Mouse (Mus musculus): ENCODE measurements around the gene Abca4. TPM values are rescaled to one million over a fixed set of nuclear protein-coding genes. Genes with fewer than 3 reads are reported as not detected.
A peak's percentile ranks its signal among the peaks of the same experiment; 100 is the strongest.

Abca4 gene
- polyA plus RNA-seq, 1 experiment from 2014 or later, result 1.3 TPM

DNA sequence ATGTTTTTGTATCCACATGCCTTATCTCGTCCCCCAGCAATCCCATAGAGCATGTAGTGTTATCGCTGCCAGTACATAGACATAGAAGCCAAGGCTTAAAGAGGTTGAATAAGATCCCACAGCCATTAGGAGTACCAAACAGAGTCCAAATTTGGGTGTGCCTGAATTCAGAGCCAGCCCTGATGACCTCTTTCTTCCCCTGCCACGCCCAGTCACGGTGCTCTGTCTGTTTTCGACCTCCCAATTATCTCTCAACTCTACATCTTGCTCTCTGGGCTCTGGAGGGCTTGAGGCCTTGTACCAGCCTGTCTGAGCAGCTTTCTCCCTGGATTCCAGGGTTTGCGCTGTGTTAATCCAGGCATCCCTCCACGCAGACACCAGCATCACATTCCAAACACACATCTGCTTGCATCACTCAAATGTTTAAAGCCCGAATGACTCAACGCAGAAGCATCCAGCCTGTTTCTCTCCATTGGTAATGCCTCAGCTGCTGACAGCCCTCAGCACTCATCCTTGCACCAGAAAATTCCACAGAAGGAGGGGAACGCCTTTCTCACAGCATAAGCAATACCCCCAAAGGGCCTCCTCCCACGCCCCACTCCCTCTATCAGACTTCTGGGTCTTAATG is 43.9 kb downstream of the Abca4 start:
- H3K9me3 ChIP-seq (replicated peaks), result no peaks in the 10 kb centered on the region
- H3K4me1 ChIP-seq, result peaks cover 22% of the 10 kb centered on the region
- H3K27ac ChIP-seq, result peak overlapping the region; percentile 18; the same call in 1 of the 2 replicates
- H3K36me3 ChIP-seq, result no peaks in the 10 kb centered on the region
- no peak overlapping the region for H3K4me2 ChIP-seq
- no peak overlapping the region for H3K4me3 ChIP-seq
- peak; percentile 74 for ATAC-seq
- no peaks in the 10 kb centered on the region for H3K27me3 ChIP-seq (replicated peaks)
- 60% methylated on average over 11 of the region's 11 CpGs for WGBS (ENCODE audit: insufficient replicate concordance)
- no peak overlapping the region for H3K9ac ChIP-seq

DNA sequence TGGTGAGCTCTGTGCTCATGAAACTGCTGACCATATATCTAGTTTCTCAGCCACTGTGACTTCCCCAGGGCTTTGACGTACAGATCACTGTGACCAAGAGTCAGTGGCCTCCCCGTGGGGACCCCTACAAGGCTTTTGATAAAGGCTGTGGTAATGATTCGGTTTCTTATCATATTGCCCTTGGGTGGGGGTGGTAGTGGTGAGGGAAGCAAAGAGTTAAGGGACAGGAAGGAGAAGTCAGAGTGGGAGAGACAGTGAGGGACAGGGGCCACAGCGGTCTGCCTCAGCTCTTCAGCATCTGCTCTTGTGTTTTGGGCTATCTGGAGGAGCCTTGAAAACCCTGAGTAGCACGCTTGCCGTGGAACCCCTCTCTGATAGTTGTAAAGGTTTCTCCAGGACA is 46.1 kb downstream of the Abca4 start:
- Histone ChIP-seq H3K9ac (no peak overlapping the region), H3K27ac (no peak overlapping the region), H3K4me2 (no peak overlapping the region), H3K4me3 (no peak overlapping the region), H3K9me3 (replicated peaks) (no peaks in the 10 kb centered on the region), H3K36me3 (no peaks in the 10 kb centered on the region), H3K27me3 (replicated peaks) (no peaks in the 10 kb centered on the region), H3K4me1 (peaks cover 22% of the 10 kb centered on the region)
- WGBS (ENCODE audit: insufficient replicate concordance), result 18% methylated on average over 6 of the region's 6 CpGs
- no peak for ATAC-seq

DNA sequence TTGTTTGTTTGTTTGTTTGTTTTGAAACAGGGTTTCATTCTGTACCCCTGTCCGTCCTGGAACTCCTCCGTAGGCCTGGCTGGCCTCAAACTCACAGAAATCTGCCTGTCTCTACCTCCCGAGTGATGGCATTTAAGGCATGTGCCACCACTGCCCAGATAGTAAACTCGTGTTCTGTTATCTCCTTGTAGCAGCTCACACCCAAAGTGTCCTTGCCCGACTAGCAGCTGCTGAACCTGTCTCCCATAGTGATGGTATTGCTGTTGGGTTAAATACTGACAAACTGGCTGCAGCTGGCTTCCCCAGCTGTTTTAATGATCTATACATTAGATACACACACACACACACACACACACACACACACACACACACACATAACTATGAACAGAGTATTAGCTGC is 55.5 kb downstream of the Abca4 start:
- 27% methylated on average over 5 of the region's 5 CpGs for WGBS (ENCODE audit: insufficient replicate concordance)
- Histone ChIP-seq H3K27ac (no peak overlapping the region), H3K4me3 (no peak overlapping the region), H3K4me1 (peaks cover 23% of the 10 kb centered on the region), H3K36me3 (no peaks in the 10 kb centered on the region), H3K4me2 (no peak overlapping the region), H3K27me3 (replicated peaks) (no peaks in the 10 kb centered on the region), H3K9me3 (replicated peaks) (no peaks in the 10 kb centered on the region), H3K9ac (no peak overlapping the region)
- peak; percentile 82 for ATAC-seq

DNA sequence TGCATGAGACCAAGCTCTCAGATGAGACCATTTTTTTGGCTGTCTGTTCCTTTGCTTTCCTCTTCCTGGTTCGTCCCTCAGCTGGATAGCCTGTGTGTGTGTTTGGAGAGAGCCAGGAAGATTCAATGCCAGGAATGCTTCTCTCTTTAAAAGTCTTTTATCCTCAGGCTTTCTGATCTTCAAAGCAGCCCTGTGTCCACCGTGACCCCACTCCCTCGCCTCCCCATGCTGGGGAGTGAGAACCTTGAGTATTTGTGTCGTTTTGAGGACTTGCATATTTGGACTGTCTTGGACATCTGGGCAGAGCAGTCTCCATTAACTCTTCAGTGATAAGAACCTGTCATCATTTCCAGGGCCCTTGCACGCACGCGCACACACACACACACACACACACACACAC is 57.8 kb downstream of the Abca4 start:
- Histone ChIP-seq H3K27me3 (replicated peaks) (no peaks in the 10 kb centered on the region), H3K4me2 (no peak overlapping the region), H3K36me3 (no peaks in the 10 kb centered on the region), H3K4me3 (no peak overlapping the region), H3K9me3 (replicated peaks) (no peaks in the 10 kb centered on the region), H3K4me1 (peaks cover 38% of the 10 kb centered on the region), H3K9ac (no peak overlapping the region), H3K27ac (no peak overlapping the region)
- WGBS (ENCODE audit: insufficient replicate concordance), result 59% methylated on average over 7 of the region's 7 CpGs
- no peak for ATAC-seq

DNA sequence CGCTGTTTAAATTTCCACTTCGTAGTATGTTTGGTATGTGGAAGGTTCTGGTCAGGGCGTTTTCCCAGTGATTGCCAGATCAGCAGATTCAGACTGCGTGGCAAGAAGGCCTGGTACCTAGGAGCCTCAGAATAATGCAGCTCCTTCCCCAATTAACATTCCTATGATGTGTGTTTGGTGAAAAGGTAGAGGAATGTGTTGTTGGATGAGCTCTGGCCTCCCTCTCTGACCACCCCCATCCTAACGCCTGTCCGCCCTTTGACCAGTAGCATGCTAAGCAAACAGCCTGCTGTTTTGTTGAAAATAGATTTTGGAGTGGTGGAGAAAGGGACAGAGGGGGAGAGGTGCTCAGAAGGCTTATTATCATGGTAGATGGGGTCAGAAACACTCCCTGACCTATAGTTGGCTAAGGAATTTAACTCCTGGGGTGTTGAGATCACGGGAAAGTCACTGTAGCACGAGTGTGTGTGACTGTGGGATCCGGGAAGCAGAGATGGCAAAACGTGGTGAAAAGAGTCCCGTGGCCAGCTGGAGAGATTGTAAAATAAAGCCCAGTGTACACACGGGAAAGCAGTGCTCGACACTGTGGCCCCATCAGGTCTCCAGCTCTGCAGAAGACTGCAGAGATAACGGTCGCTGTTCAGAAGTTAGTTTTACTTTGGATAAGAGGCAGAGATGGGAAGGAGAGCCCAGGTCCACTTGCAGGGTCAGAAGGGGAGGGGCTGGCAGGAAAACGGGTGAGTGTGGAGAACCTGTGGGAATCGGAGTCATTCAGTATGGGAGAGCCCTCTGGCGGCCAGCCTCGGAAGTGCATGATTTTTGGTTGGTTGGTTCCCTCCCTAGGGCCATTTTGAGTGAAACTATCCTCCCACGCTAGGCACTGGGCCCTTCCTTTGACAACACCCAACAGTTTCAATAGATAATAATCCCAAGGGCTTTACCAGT is 59.9 kb downstream of the Abca4 start:
- Histone ChIP-seq H3K27me3 (replicated peaks) (no peaks in the 10 kb centered on the region), H3K9ac (no peak overlapping the region; the same call in 1 of the 2 replicates), H3K4me1 (peaks cover 52% of the 10 kb centered on the region), H3K36me3 (no peaks in the 10 kb centered on the region), H3K4me3 (peak overlapping the region; percentile 8; the same call in 1 of the 2 replicates), H3K9me3 (replicated peaks) (no peaks in the 10 kb centered on the region), H3K4me2 (peak overlapping the region; percentile 56), H3K27ac (no peak overlapping the region)
- 35% methylated on average over 20 of the region's 20 CpGs for WGBS (ENCODE audit: insufficient replicate concordance)
- ATAC-seq, result no peak

DNA sequence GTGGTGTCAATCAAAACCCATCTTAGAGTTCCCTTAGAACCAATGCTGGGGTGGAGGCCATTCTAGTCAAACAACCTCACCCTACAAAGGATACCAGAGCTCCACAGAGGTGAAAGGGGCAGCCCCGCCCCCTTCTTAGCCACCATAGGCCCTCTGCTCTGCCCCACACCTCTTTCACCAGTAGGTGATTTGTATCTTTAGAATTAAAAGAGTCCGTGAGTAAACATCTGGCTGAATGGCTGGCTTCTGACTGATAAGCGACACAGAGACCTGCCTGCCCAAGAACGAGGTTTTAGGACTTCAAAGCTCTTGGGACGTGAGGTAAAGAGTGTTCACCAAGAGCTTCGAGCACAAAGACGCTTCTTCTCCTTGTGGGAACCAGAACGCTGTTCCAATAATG is 62.7 kb downstream of the Abca4 start:
- peak overlapping the region; percentile 63 for H3K4me2 ChIP-seq
- no peaks in the 10 kb centered on the region for H3K27me3 ChIP-seq (replicated peaks)
- peak overlapping the region; percentile 64 for H3K27ac ChIP-seq
- H3K4me1 ChIP-seq, result peaks cover 69% of the 10 kb centered on the region
- H3K9me3 ChIP-seq (replicated peaks), result no peaks in the 10 kb centered on the region
- H3K9ac ChIP-seq, result peak overlapping the region; percentile 44; the same call in 1 of the 2 replicates
- ATAC-seq, result peak; percentile 64
- H3K36me3 ChIP-seq, result no peaks in the 10 kb centered on the region
- 19% methylated on average over 8 of the region's 8 CpGs for WGBS (ENCODE audit: insufficient replicate concordance)
- H3K4me3 ChIP-seq, result peak overlapping the region; percentile 24

DNA sequence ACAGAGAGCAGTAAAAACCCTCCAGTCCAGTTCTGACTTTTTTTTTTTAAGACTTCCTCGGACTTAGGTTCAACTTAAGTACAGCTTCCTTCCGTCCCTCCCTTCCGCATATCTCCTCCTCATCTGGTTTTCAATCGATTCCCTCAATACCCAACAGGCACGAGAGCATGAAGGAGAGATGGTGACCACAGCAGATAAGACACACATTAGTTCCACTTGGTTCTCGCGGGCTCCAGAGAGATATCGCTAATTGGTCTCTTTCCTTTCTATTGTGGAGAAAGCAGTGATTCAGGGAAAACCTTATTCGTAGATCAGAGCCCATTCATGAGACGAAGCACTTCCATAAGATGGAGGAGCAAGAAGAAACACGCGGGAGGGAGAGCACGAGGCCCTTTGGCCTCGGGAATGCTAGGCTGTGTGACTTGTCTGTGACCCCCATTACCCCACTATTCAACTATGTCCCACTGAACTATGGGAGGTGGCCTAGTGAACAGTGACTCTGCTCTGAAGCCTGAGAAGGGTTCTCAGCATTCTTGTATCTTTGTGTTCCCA is 63.5 kb downstream of the Abca4 start:
- H3K27ac ChIP-seq, result peak overlapping the region; percentile 64; the same call in 1 of the 2 replicates
- H3K4me3 ChIP-seq, result peak overlapping the region; percentile 24; the same call in 1 of the 2 replicates

DNA sequence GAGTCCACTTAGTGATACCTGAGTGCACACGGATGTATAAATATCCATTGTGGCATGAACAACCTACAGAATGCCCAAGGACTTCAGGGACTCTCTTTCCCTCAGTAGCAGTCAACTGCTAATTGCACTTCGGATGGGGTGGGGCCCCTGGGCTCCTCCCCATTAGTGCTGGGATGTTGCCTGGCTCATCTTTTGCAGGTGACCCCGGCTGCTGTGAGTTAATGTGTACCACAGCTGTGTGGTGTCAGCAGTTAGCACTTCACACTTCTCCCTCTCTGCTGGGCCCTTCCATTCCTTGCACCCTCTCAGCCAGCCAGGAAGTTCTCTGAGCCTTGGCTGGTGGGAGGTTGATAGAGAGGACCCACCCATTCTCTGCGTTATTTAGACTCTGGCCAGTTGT is 65.2 kb downstream of the Abca4 start:
- Histone ChIP-seq H3K4me2 (no peak overlapping the region), H3K27ac (0 out of 2 replicates have a peak overlapping the region, but pooled peaks have one; percentile 86), H3K27me3 (replicated peaks) (no peaks in the 10 kb centered on the region), H3K4me3 (no peak overlapping the region), H3K9ac (no peak overlapping the region), H3K9me3 (replicated peaks) (no peaks in the 10 kb centered on the region), H3K36me3 (no peaks in the 10 kb centered on the region), H3K4me1 (peaks cover 80% of the 10 kb centered on the region)
- no peak for ATAC-seq
- WGBS (ENCODE audit: insufficient replicate concordance), result 38% methylated on average over 4 of the region's 4 CpGs

More for the DNA sequence above, 63.5 kb downstream of the Abca4 start:
- no peak overlapping the region for H3K9ac ChIP-seq
- H3K36me3 ChIP-seq, result no peaks in the 10 kb centered on the region
- ATAC-seq, result no peak
- peak overlapping the region; percentile 63 for H3K4me2 ChIP-seq
- WGBS (ENCODE audit: insufficient replicate concordance), result 28% methylated on average over 14 of the region's 14 CpGs
- H3K27me3 ChIP-seq (replicated peaks), result no peaks in the 10 kb centered on the region
- H3K9me3 ChIP-seq (replicated peaks), result no peaks in the 10 kb centered on the region
- peaks cover 76% of the 10 kb centered on the region for H3K4me1 ChIP-seq

DNA sequence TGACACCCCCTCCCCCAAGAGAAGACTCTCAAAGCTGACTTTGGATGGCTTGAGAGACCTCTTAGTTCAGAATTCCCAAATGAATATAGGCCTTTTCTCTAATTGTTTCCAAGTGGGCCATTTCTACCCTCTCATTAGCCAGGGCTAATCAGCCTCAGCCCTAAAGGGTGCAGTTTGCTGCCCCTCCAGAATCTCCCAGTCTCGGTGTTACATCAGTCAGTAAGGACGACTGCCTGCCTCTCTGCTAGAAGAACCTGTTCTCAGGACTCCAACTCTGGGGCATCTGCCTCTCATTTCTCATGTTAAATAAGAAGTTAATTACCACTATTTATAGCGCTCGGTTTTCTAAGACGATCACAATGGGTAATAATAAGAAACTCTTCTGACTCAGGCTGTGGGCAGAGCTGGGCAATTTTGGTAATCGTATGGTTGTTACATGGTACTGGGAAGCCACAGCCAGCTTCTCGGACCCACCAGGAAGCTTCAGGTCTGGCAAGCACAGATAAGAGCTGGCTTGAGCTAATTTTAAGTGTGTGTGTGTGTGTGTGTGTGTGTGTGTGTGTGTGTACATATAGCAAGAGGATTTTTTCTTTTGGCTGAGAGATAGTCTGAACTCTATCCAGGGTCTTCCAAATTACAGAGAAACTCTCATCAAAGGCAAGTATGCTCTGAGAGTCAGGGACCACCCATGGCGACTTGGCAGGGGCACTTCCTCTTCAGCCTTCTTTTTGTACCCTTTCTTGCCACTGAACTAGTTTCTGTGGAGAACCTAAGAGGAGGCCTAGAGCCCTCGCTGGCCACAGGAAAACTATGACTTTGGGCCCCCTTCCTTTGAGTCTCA is 67.1 kb downstream of the Abca4 start:
- Histone ChIP-seq H3K27me3 (replicated peaks) (no peaks in the 10 kb centered on the region), H3K4me3 (0 out of 2 replicates have a peak overlapping the region, but pooled peaks have one; percentile 12), H3K36me3 (no peaks in the 10 kb centered on the region), H3K27ac (peak overlapping the region; percentile 86), H3K9ac (peak overlapping the region; percentile 60; the same call in 1 of the 2 replicates), H3K9me3 (replicated peaks) (no peaks in the 10 kb centered on the region), H3K4me1 (peaks cover 72% of the 10 kb centered on the region), H3K4me2 (peak overlapping the region; percentile 61)
- 12% methylated on average over 9 of the region's 9 CpGs for WGBS (ENCODE audit: insufficient replicate concordance)
- peak; percentile 94 for ATAC-seq

DNA sequence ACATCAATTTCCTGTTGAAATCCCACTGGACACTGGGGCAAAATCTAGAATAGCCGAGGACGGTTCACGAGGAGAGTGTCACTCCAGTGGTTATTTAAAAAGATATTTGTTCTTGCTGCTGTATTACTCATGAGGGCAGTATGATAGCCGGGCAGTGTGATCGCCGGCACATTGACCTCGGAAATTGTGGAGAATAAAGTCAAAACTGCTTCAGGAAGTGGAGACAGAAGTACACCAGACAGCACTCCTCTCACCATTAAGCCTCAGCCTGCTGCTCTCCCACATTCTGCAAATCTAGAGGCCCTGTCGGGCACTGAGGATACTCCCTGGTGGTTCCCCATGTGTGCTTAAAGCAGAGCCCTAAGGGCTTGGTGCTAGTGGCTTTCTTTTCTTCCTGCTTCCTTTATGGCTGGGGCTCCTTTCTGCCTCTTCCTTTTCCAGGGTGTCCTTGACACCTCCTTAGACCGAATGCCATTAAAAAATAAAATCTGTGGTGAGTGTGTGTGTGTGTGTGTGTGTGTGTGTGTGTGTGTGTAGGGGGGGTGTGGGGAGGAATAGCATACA is 74.5 kb downstream of the Abca4 start:
- Histone ChIP-seq H3K4me2 (no peak overlapping the region), H3K27me3 (replicated peaks) (no peaks in the 10 kb centered on the region; the same call in 1 of the 2 replicates), H3K9me3 (replicated peaks) (no peaks in the 10 kb centered on the region), H3K4me3 (no peak overlapping the region), H3K9ac (no peak overlapping the region), H3K4me1 (peaks cover 26% of the 10 kb centered on the region), H3K27ac (peak overlapping the region; percentile 31; the same call in 1 of the 2 replicates), H3K36me3 (no peaks in the 10 kb centered on the region)
- 41% methylated on average over 9 of the region's 9 CpGs for WGBS (ENCODE audit: insufficient replicate concordance)
- no peak for ATAC-seq

DNA sequence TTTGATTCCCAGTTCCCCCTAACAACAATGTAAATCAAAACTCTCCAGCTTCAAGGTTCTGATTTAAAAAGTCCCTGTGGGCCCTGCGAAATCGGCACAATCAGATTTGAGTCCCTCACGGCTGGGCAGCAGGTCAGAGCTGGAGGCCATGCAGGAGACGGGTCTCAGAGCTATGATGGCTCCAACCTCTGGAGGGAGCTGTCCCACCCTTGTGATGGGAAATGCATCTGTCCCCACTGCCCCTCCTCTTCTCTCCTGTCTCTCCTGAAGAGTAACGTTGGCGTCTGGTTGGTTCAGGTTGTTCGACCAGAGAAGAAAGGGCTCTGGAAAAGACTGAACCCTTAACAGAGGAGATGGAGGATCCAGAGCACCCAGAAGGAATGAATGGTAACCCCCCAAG is 75.5 kb downstream of the Abca4 start:
- no peak for ATAC-seq

More for the DNA sequence above, 75.5 kb downstream of the Abca4 start:
- no peak overlapping the region for H3K9ac ChIP-seq
- H3K36me3 ChIP-seq, result no peaks in the 10 kb centered on the region
- peaks cover 17% of the 10 kb centered on the region for H3K4me1 ChIP-seq
- 49% methylated on average over 7 of the region's 7 CpGs for WGBS (ENCODE audit: insufficient replicate concordance)
- H3K27ac ChIP-seq, result peak overlapping the region; percentile 16; the same call in 1 of the 2 replicates
- H3K9me3 ChIP-seq (replicated peaks), result no peaks in the 10 kb centered on the region
- H3K4me3 ChIP-seq, result no peak overlapping the region
- no peak overlapping the region for H3K4me2 ChIP-seq
- no peaks in the 10 kb centered on the region; the same call in 1 of the 2 replicates for H3K27me3 ChIP-seq (replicated peaks)
